Mouse (Mus musculus) T-helper 2 cell (primary cell): ENCODE results near the gene Slc5a5.

Experiments
- in situ Hi-C: fragments of 300-600 bp; cut with MboI, MseI; formaldehyde crosslinking; loops from one replicate; pipeline ENCODE4 v1.15.1; 2025; ENCODE audit warnings: high pct_unique_total_duplicates

Gene Slc5a5

GRCm38 (mm10) chr8:70884683-70885082 lies 7.9 kb downstream of the Slc5a5 start:
- in situ Hi-C loops, result loop anchor here (25.0 kb wide), 1 partner anchor 778 kb away; the partner anchor contains the start of gene Unc13a

- in situ Hi-C loops, result loop anchor here (25.0 kb wide), 1 partner anchor 778 kb away; the partner anchor contains the start of gene Unc13a
Observed at GRCm38 (mm10) chr8:70884186-70884585, 8.4 kb downstream of the Slc5a5 start.

- in situ Hi-C loops, result loop anchor here (25.0 kb wide), 1 partner anchor 782 kb away; the partner anchor contains the start of gene Unc13a
Observed at GRCm38 (mm10) chr8:70880546-70880945, 12.0 kb downstream of the Slc5a5 start.

GRCm38 (mm10) chr8:70880126-70880525 lies 12.4 kb downstream of the Slc5a5 start:
- in situ Hi-C loops, result loop anchor here (25.0 kb wide), 1 partner anchor 782 kb away; the partner anchor contains the start of gene Unc13a

- in situ Hi-C loops, result loop anchor here (25.0 kb wide), 1 partner anchor 783 kb away; the partner anchor contains the start of gene Unc13a
Observed at GRCm38 (mm10) chr8:70879500-70879899, 13.1 kb downstream of the Slc5a5 start.

GRCm38 (mm10) chr8:70878178-70878577 lies 14.4 kb downstream of the Slc5a5 start:
- in situ Hi-C loops, result loop anchor here (25.0 kb wide), 1 partner anchor 784 kb away; the partner anchor contains the start of gene Unc13a

GRCm38 (mm10) chr8:70876382-70876781 lies 16.2 kb downstream of the Slc5a5 start:
- in situ Hi-C loops, result loop anchor here (25.0 kb wide), 1 partner anchor 786 kb away; the partner anchor contains the start of gene Unc13a

- in situ Hi-C loops, result no loop called here
Observed at GRCm38 (mm10) chr8:70874441-70874840, 18.1 kb downstream of the Slc5a5 start.

- in situ Hi-C loops, result no loop called here
Observed at GRCm38 (mm10) chr8:70873364-70873985, 19.1 kb downstream of the Slc5a5 start, which contains the start of gene Ccdc124. Gene Ccdc124, minus strand, starts transcription at chr8:70873935.

GRCm38 (mm10) chr8:70872643-70873363 lies 19.8 kb downstream of the Slc5a5 start:
- in situ Hi-C loops, result no loop called here

GRCm38 (mm10) chr8:70871195-70871807 lies 21.3 kb downstream of the Slc5a5 start:
- in situ Hi-C loops, result no loop called here

GRCm38 (mm10) chr8:70869601-70870041 lies 22.9 kb downstream of the Slc5a5 start:
- in situ Hi-C loops, result loop anchor here (10.0 kb wide), 1 partner anchor 1055 kb away; no protein-coding TSS in a partner anchor

- in situ Hi-C loops, result loop anchor here (10.0 kb wide), 1 partner anchor 1056 kb away; no protein-coding TSS in a partner anchor
Observed at GRCm38 (mm10) chr8:70869199-70869571, 23.4 kb downstream of the Slc5a5 start.

- in situ Hi-C loops, result loop anchor here (10.0 kb wide), 1 partner anchor 1056 kb away; no protein-coding TSS in a partner anchor
Observed at GRCm38 (mm10) chr8:70868559-70869198, 23.9 kb downstream of the Slc5a5 start.

GRCm38 (mm10) chr8:70866566-70866965 lies 26.0 kb downstream of the Slc5a5 start:
- in situ Hi-C loops, result loop anchor here (10.0 kb wide), 1 partner anchor 1058 kb away; no protein-coding TSS in a partner anchor

GRCm38 (mm10) chr8:70866001-70866520 lies 26.5 kb downstream of the Slc5a5 start:
- in situ Hi-C loops, result loop anchor here (10.0 kb wide), 1 partner anchor 1059 kb away; no protein-coding TSS in a partner anchor

- in situ Hi-C loops, result loop anchor here (10.0 kb wide), 1 partner anchor 1059 kb away; no protein-coding TSS in a partner anchor
Observed at GRCm38 (mm10) chr8:70865350-70866000, 27.1 kb downstream of the Slc5a5 start.

- in situ Hi-C loops, result loop anchor here (5.0 to 10.0 kb wide), 2 partner anchors 52 to 1060 kb away; no protein-coding TSS in a partner anchor
Observed at GRCm38 (mm10) chr8:70864712-70865221, 27.8 kb downstream of the Slc5a5 start.

- in situ Hi-C loops, result loop anchor here (5.0 to 10.0 kb wide), 2 partner anchors 52 to 1061 kb away; no protein-coding TSS in a partner anchor
Observed at GRCm38 (mm10) chr8:70863956-70864711, 28.4 kb downstream of the Slc5a5 start.
